Comparison of ENCODE assay signal across 8 mouse cellular contexts in genomic region chr1:72718846-72719245, GRCm38 (mm10). TPM values are rescaled to one million over a fixed set of nuclear protein-coding genes. Genes with fewer than 3 reads are reported as not detected.
DNase-seq lines count a peak whose midpoint lies in the region; ATAC-seq and TF ChIP-seq lines count a peak whose summit lies in the region.

No protein-coding gene starts in this region.

- no peak overlapping the region for H3K27ac ChIP-seq in layer of hippocampus, adult 2 months
- H3K27ac ChIP-seq in small intestine, adult 2 months (ENCODE audit: insufficient read depth, low read depth, low read length), result no peak overlapping the region

- intact Hi-C loops in heart, postnatal 14 days (cut with DNase I), result loop anchor here (5.0 to 10.0 kb wide), 3 partner anchors 404 to 1108 kb away; no protein-coding TSS in a partner anchor

- no peak for DNase-seq in frontal cortex, postnatal 14 days (ENCODE audit: low spot score in 2 of 2)
- peak; percentile 56 for DNase-seq in WW6 (ENCODE audit: low read depth, low spot score)
- DNase-seq in embryo, embryonic 11 days, result peak; percentile 84
- DNase-seq in heart, postnatal 14 days, result peak; percentile 49 to 71
- DNase-seq in layer of hippocampus, adult 2 months (ENCODE audit: low spot score in 2 of 2), result peak; percentile 64 to 68
- DNase-seq in lung, postnatal 14 days, result peak; percentile 74

- H3K36me3 ChIP-seq in small intestine, adult 2 months (ENCODE audit: control insufficient read depth, insufficient read depth, low read length), result peaks cover 8% of the 10 kb centered on the region

- H3K4me3 ChIP-seq in layer of hippocampus, adult 2 months, result no peak overlapping the region
- H3K4me3 ChIP-seq in small intestine, adult 2 months (ENCODE audit: low read depth, low read length), result no peak overlapping the region

- no peaks in the 10 kb centered on the region for H3K27me3 ChIP-seq in small intestine, adult 2 months (ENCODE audit: control insufficient read depth, insufficient read depth, low read length)

- peak; percentile 83 for ATAC-seq in frontal cortex, adult (ENCODE audit: low TSS enrichment)

- WGBS in small intestine, adult 2 months, result 27% methylated on average over 5 of the region's 5 CpGs

- peak; percentile 88 for TF ChIP-seq CTCF in layer of hippocampus, adult 2 months (conservative IDR thresholded peaks at IDR 0.05)
- TF ChIP-seq CTCF in small intestine, adult 2 months (IDR thresholded peaks at IDR 0.05; ENCODE audit: extremely low read depth, insufficient read length, insufficient replicate concordance, low read depth, low read length), result peak; percentile 79; the same call in 1 of the 2 replicates

- no peaks in the 10 kb centered on the region for H3K4me1 ChIP-seq in small intestine, adult 2 months (ENCODE audit: control insufficient read depth, insufficient read depth, insufficient read length, low read length)

- no peak for TF ChIP-seq POLR2A in small intestine, adult 2 months (IDR thresholded peaks at IDR 0.05; ENCODE audit: low read depth, low read length)

RNA-seq across cellular contexts. Expression of gene Rpl37a, which starts 7.8 kb away (rescaled TPM):
- 100 to 1,000 TPM; 632 to 681 TPM for total RNA-seq in heart, postnatal 14 days (2021)
- total RNA-seq in layer of hippocampus, adult 2 months (2021), result 100 to 1,000 TPM; 580 to 592 TPM
- polyA plus RNA-seq in small intestine, adult 2 months (2012; rRNA removed), result 356 and 362 TPM in 2 replicates

RNA-seq across cellular contexts. Expression of gene Ankar, which starts 18.5 kb away (rescaled TPM):
- not detected for total RNA-seq in heart, postnatal 14 days (2021)
- total RNA-seq in layer of hippocampus, adult 2 months (2021), result not detected
- polyA plus RNA-seq in small intestine, adult 2 months (2012; rRNA removed), result not detected in 2 replicates

Comparison
In these comparisons a context has a peak if more than half of its experiments do, and no peak if none do; other contexts are left out.
1. DNase-seq: peak in WW6 (single experiment), embryo, embryonic 11 days (single experiment), heart, postnatal 14 days (2 of 2), layer of hippocampus, adult 2 months (2 of 2) and lung, postnatal 14 days (single experiment); none in frontal cortex, postnatal 14 days (0 of 2).